Mouse (Mus musculus) cortical plate, adult 2 months (tissue): Measurements from ENCODE around the gene Dapk1.

ENCODE experiments used
- CTCF ChIP-seq: fragments of 200-500 bp; IDR thresholded peaks from 2 replicates; pipeline ENCODE4 v1.5.1; 2011; ENCODE audit warnings: mild to moderate bottlenecking, control low read depth, low read length; ENCODE audit not compliant: insufficient read depth; ENCODE audit errors: extremely low read depth
- POLR2A ChIP-seq: fragments of 200-500 bp; IDR thresholded peaks from 2 replicates; pipeline ENCODE4 v1.6.1; 2011; ENCODE audit warnings: mild to moderate bottlenecking, low read length, control low read depth; ENCODE audit not compliant: insufficient read depth; ENCODE audit errors: extremely low read depth

- TF ChIP-seq CTCF, result no peak
- TF ChIP-seq POLR2A, result no peak
Measured at GRCm38 (mm10) chr13:60553326-60553725, 48.4 kb upstream of the Dapk1 start.
